Mouse (Mus musculus) bone marrow, adult 2 months (tissue): ENCODE measurements around the gene Olfr851. TPM values are rescaled to one million over a fixed set of nuclear protein-coding genes. Genes with fewer than 3 reads are reported as not detected.

Experiments used
- H3K27ac ChIP-seq: fragments of 200-500 bp; 2 replicates; pipeline ENCODE4 v1.5.1; 2012; ENCODE audit warnings: low read depth, mild to moderate bottlenecking, control low read depth, inconsistent platforms, low read length; ENCODE audit not compliant: control insufficient read depth, poor library complexity, insufficient read depth
- H3K4me1 ChIP-seq: fragments of 200-500 bp; 2 replicates; pipeline ENCODE4 v1.6.1; 2011; ENCODE audit warnings: low read length; ENCODE audit not compliant: control insufficient read depth, insufficient read depth
- H3K4me3 ChIP-seq: fragments of 200-500 bp; replicated peaks from 2 replicates; pipeline ENCODE3; 2011; ENCODE audit warnings: mild to moderate bottlenecking, low read depth, low read length, control low read depth; ENCODE audit not compliant: control insufficient read depth
- CTCF ChIP-seq: fragments of 200-500 bp; IDR thresholded peaks from 2 replicates; pipeline ENCODE4 v1.5.1; 2011; ENCODE audit warnings: low read length, control low read depth; ENCODE audit not compliant: control insufficient read depth, insufficient read depth
- POLR2A ChIP-seq: fragments of 200-500 bp; IDR thresholded peaks from 2 replicates; pipeline ENCODE4 v1.6.1; 2011; ENCODE audit warnings: low read depth, mild to moderate bottlenecking, control low read depth, low read length, borderline replicate concordance; ENCODE audit not compliant: control insufficient read depth
- WGBS: fragments of 180-500 bp; shearing (Covaris S2); methylation state at CpG from one replicate; pipeline ENCODE4 v1.1.7; 2018; 5-methylcytosine and 5-hydroxymethylcytosine counted together
- polyA plus RNA-seq: library from polyadenylated mRNA; stranded (reverse); fragments of >200 nt; gene quantifications from 2 replicates; pipeline ENCODE4 v1.2.4, GENCODE M21; 2011; ENCODE audit warnings: low replicate concordance; ENCODE audit not compliant: missing spikeins, insufficient read depth, insufficient read length

The Olfr851 gene
- not detected in 2 replicates for polyA plus RNA-seq

DNA sequence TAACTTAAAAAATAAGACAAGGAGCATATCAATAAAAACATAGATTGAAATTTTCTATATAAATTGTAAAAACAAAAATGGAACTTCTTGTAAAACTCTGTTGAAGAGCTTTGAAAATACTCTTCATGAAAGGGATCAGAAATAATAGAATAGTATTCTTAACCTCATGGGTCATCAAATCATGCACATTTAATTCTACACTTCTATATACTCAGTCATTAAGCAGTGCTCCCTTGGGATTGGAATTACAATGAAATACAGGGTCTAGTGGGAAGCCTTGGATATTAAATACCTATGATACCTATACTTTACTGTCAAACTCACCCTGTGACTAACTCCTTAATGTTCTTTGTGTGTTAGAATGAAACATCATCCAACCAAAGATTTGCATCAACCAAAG, at the start of gene Olfr851:
Gene Olfr851 (plus strand): TSS at position 301 of the 400 bp plus-strand sequence.
- no peak within 1 kb of the TSS for H3K4me3 ChIP-seq
- TF ChIP-seq CTCF (no peak), POLR2A (no peak)
- no peaks in the 10 kb centered on the region for H3K4me1 ChIP-seq
- H3K27ac ChIP-seq: no peak within 1 kb of the TSS

DNA sequence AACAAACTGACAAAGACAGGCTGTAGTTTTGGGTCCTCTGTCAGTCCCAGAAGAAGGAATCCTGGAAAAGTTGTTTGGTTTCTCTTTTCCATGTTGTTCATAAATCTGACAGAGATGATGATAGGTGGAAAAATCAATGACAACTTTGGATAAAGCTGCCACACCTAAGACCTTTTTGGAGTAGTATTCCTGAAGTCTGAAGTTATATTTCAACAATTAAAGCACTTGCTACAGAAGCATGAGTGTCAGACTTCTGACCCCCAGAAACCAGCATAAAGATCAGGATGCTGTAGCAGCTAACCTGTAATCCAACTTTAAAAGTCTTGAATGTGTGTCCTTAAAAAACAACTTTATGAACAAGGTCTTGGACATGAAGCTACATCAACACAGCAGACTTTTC, 14.9 kb upstream of the Olfr851 start, which contains the start of gene Olfr850:
Gene Olfr850 (minus strand): TSS at position 101 of the 400 bp plus-strand sequence.
- Histone ChIP-seq H3K27ac (no peak within 1 kb of the TSS), H3K4me1 (no peaks in the 10 kb centered on the region), H3K4me3 (no peak within 1 kb of the TSS)
- TF ChIP-seq CTCF (no peak), POLR2A (no peak)

DNA sequence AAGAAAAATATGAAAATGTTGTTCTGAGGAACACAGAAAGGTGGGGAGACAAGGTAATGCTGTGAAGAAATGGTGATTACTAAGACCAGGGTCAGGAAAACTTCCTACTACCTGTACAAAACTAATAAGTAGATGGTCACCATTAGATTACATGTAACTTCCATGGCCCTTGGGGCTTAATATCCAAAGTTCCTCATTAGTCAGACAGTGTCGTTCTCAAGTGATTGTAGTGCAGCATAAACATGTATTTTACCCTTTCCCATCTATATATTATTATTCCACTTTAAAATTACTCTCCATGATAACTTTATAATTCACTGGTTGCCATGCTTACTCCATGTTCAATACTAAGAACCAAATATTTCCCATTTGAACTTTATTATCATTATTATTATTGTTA, 47.9 kb downstream of the Olfr851 start, which contains the start of gene Olfr853:
Gene Olfr853 (minus strand): TSS at position 101 of the 400 bp plus-strand sequence.
- WGBS: 71% methylated on average over 1 of the region's 1 CpGs

More for the DNA sequence above, 47.9 kb downstream of the Olfr851 start, which contains the start of gene Olfr853:
- H3K27ac ChIP-seq: no peak within 1 kb of the TSS
- no peak for TF ChIP-seq POLR2A
- no peak for TF ChIP-seq CTCF
- no peak within 1 kb of the TSS for H3K4me3 ChIP-seq
- H3K4me1 ChIP-seq: no peaks in the 10 kb centered on the region

Other genes with a start within 250 kb of the Olfr851 start
- 0.32 TPM in 1 of 2 replicates, not detected in the other for gene Olfr843, start 241.3 kb upstream of the Olfr851 start, polyA plus RNA-seq
- gene Olfr844, start 176.9 kb upstream of the Olfr851 start, polyA plus RNA-seq: not detected in 2 replicates
- gene Olfr845, start 156.8 kb upstream of the Olfr851 start, polyA plus RNA-seq: not detected in 2 replicates
- gene Olfr846, start 129.3 kb upstream of the Olfr851 start, polyA plus RNA-seq: not detected in 2 replicates
- gene Olfr847, start 114.6 kb upstream of the Olfr851 start, polyA plus RNA-seq: not detected in 2 replicates
- gene Olfr849, start 53.0 kb upstream of the Olfr851 start, polyA plus RNA-seq: not detected in 2 replicates
- gene Olfr850, start 15.0 kb upstream of the Olfr851 start, polyA plus RNA-seq: not detected in 2 replicates
- gene Olfr853, start 47.8 kb downstream of the Olfr851 start, polyA plus RNA-seq: not detected in 2 replicates
- not detected in 2 replicates for gene Olfr854, start 74.1 kb downstream of the Olfr851 start, polyA plus RNA-seq
- not detected in 2 replicates for gene Olfr855, start 89.3 kb downstream of the Olfr851 start, polyA plus RNA-seq
- 4.4 and 8.6 TPM in 2 replicates for gene Zfp317, start 128.8 kb downstream of the Olfr851 start, polyA plus RNA-seq
- gene Olfr857, start 216.1 kb downstream of the Olfr851 start, polyA plus RNA-seq: not detected in 2 replicates